Mouse (Mus musculus) erythroblast, embryonic 14.5 days (primary cell): ENCODE data around the gene Nav2.

Source experiments
- GATA1 ChIP-seq: IDR thresholded peaks from 2 replicates; pipeline ENCODE4 v1.6.1; 2012; ENCODE audit warnings: low read length, inconsistent platforms, mixed read lengths
- TAL1 ChIP-seq: IDR thresholded peaks from 3 replicates; pipeline ENCODE4 v1.6.1; 2012; ENCODE audit warnings: low read length, inconsistent platforms, mixed read lengths

- TF ChIP-seq GATA1 = no peak
- no peak for TF ChIP-seq TAL1
These were observed 560.1 kb downstream of the Nav2 start for GRCm38 (mm10) chr7:49468492-49469205.
